Mouse (Mus musculus): ENCODE data around the gene Rabgef1. TPM values are rescaled to one million over a fixed set of nuclear protein-coding genes. Genes with fewer than 3 reads are reported as not detected.

The Rabgef1 gene
- polyA plus RNA-seq (2015; fragmentation: Illumina TruSeq; extraction: RNeasy Lipid Tissue Mini Kit (QIAGEN cat#74804); ENCODE audit: insufficient read depth, low replicate concordance): 35.6 TPM

GRCm38 (mm10) chr5:130171423-130171954, at the start of gene Rabgef1:
Gene Rabgef1 (plus strand): TSS chr5:130171798.

GRCm38 (mm10) chr5:130144334-130145312, 27.0 kb upstream of the Rabgef1 start, which contains the start of gene Kctd7:
Gene Kctd7 (plus strand): TSS chr5:130144861.

GRCm38 (mm10) chr5:130216781-130217180, 45.2 kb downstream of the Rabgef1 start, which contains the start of gene Tmem248:
Gene Tmem248 (plus strand): TSS chr5:130217081.

GRCm38 (mm10) chr5:130255017-130255720, 83.6 kb downstream of the Rabgef1 start, which contains the start of the genes Sbds and Tyw1:
Gene Sbds (minus strand): TSS chr5:130255530.
Gene Tyw1 (plus strand): TSS chr5:130255619.

Other genes with a start within 250 kb of the Rabgef1 start
- gene Vkorc1l1, start 229.8 kb upstream of the Rabgef1 start, polyA plus RNA-seq (2015; fragmentation: Illumina TruSeq; extraction: RNeasy Lipid Tissue Mini Kit (QIAGEN cat#74804); ENCODE audit: insufficient read depth, low replicate concordance): 36.4 TPM
- gene Gusb, start 168.7 kb upstream of the Rabgef1 start, polyA plus RNA-seq (2015; fragmentation: Illumina TruSeq; extraction: RNeasy Lipid Tissue Mini Kit (QIAGEN cat#74804); ENCODE audit: insufficient read depth, low replicate concordance): 91.2 TPM
- 8.8 TPM for gene Asl, start 142.6 kb upstream of the Rabgef1 start, polyA plus RNA-seq (2015; fragmentation: Illumina TruSeq; extraction: RNeasy Lipid Tissue Mini Kit (QIAGEN cat#74804); ENCODE audit: insufficient read depth, low replicate concordance)
- 34.2 TPM for gene Crcp, start 142.5 kb upstream of the Rabgef1 start, polyA plus RNA-seq (2015; fragmentation: Illumina TruSeq; extraction: RNeasy Lipid Tissue Mini Kit (QIAGEN cat#74804); ENCODE audit: insufficient read depth, low replicate concordance)
- 40.1 TPM for gene Tpst1, start 98.5 kb upstream of the Rabgef1 start, polyA plus RNA-seq (2015; fragmentation: Illumina TruSeq; extraction: RNeasy Lipid Tissue Mini Kit (QIAGEN cat#74804); ENCODE audit: insufficient read depth, low replicate concordance)
- gene Kctd7, start 26.9 kb upstream of the Rabgef1 start, polyA plus RNA-seq (2015; fragmentation: Illumina TruSeq; extraction: RNeasy Lipid Tissue Mini Kit (QIAGEN cat#74804); ENCODE audit: insufficient read depth, low replicate concordance): 3.0 TPM
- gene Tmem248, start 45.3 kb downstream of the Rabgef1 start, polyA plus RNA-seq (2015; fragmentation: Illumina TruSeq; extraction: RNeasy Lipid Tissue Mini Kit (QIAGEN cat#74804); ENCODE audit: insufficient read depth, low replicate concordance): 38.5 TPM
- gene Sbds, start 83.7 kb downstream of the Rabgef1 start, polyA plus RNA-seq (2015; fragmentation: Illumina TruSeq; extraction: RNeasy Lipid Tissue Mini Kit (QIAGEN cat#74804); ENCODE audit: insufficient read depth, low replicate concordance): 107 TPM
- 14.7 TPM for gene Tyw1, start 83.8 kb downstream of the Rabgef1 start, polyA plus RNA-seq (2015; fragmentation: Illumina TruSeq; extraction: RNeasy Lipid Tissue Mini Kit (QIAGEN cat#74804); ENCODE audit: insufficient read depth, low replicate concordance)
- not detected for gene Caln1, start 197.7 kb downstream of the Rabgef1 start, polyA plus RNA-seq (2015; fragmentation: Illumina TruSeq; extraction: RNeasy Lipid Tissue Mini Kit (QIAGEN cat#74804); ENCODE audit: insufficient read depth, low replicate concordance)
- gene A330070K13Rik, start 212.8 kb downstream of the Rabgef1 start, polyA plus RNA-seq (2015; fragmentation: Illumina TruSeq; extraction: RNeasy Lipid Tissue Mini Kit (QIAGEN cat#74804); ENCODE audit: insufficient read depth, low replicate concordance): not detected

Data from spleen, adult 10 weeks (tissue).